Mouse (Mus musculus): ENCODE results near the gene Anapc4.

DNA sequence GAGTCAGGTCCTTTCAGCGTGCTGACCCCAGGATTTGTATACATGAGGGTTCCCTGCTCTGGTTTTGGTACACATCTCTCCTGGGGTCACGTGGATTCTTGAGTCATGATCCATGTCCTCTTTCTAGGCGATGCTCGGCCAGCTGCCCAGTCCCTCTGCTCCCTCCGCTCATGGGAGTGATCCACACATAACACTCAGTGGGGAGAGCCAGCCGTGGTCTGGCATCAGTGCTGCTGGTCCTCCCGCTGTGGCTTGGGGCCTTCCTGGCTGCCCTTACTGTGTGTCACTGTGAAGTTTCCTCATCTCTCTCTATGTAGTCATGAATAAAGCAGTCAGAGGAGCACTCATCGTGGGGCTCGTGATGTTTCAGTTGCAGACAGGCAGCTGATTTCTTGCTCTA is 39.7 kb upstream of the Anapc4 start:
- TF ChIP-seq CTCF (IDR thresholded peaks at IDR 0.05; ENCODE audit: borderline replicate concordance, control insufficient read depth, extremely low read depth, insufficient read depth, low read length, poor library complexity) (no peak), POLR2A (IDR thresholded peaks at IDR 0.05; ENCODE audit: control insufficient read depth, extremely low read depth, insufficient read depth, low read length, poor library complexity) (no peak)

Data from thymus, adult 2 months (tissue).